Mouse (Mus musculus) thymus, postnatal 36 days (tissue): ENCODE measurements around the gene Slc39a10.
"Not testable (repeated sequence)": the region's sequence is repeated elsewhere in the genome, so short reads cannot be mapped to it uniquely, and the experiment has no call there.

Source experiments
- DNase-seq, 2 experiments: peaks; one replicate each; pipeline ENCODE4 v3.0.0; 2022; ENCODE audit warnings: mixed read lengths in 2 of 2

The Slc39a10 gene

GRCm38 (mm10) chr1:46764600-46764999 is 128.1 kb downstream of the Slc39a10 start:
- not testable (repeated sequence) for DNase-seq
